Mouse (Mus musculus) forebrain, embryonic 12.5 days (tissue): Measurements from ENCODE around the gene Swt1. TPM values are rescaled to one million over a fixed set of nuclear protein-coding genes. Genes with fewer than 3 reads are reported as not detected.
A peak's percentile ranks its signal among the peaks of the same experiment; 100 is the strongest.

Experiments used
- ATAC-seq: fragments of 200-750 bp; cut with Nextera tagmentation; 2 replicates; pipeline ENCODE4 v1.8.0; 2017; ENCODE audit warnings: moderate TSS enrichment; ENCODE audit not compliant: low FRiP score
- H3K27ac ChIP-seq: fragments of 300-500 bp; sonication (generic); 2 replicates; pipeline ENCODE4 v1.5.1; 2016; ENCODE audit warnings: mild to moderate bottlenecking
- H3K27me3 ChIP-seq: fragments of 300-500 bp; sonication (generic); 2 replicates; pipeline ENCODE4 v1.6.1; 2016; ENCODE audit warnings: mild to moderate bottlenecking
- H3K36me3 ChIP-seq: fragments of 300-500 bp; sonication (generic); replicated peaks from 2 replicates; pipeline ENCODE4 v1.6.1; 2016; ENCODE audit warnings: mild to moderate bottlenecking
- H3K4me1 ChIP-seq: fragments of 300-500 bp; sonication (generic); 2 replicates; pipeline ENCODE4 v1.6.1; 2016
- H3K4me2 ChIP-seq: fragments of 300-500 bp; sonication (generic); 2 replicates; pipeline ENCODE4 v1.6.1; 2016; ENCODE audit warnings: mild to moderate bottlenecking, moderate library complexity
- H3K4me3 ChIP-seq: fragments of 300-500 bp; sonication (generic); replicated peaks from 2 replicates; pipeline ENCODE4 v1.5.1; 2016; ENCODE audit warnings: mild to moderate bottlenecking
- H3K9ac ChIP-seq: fragments of 300-500 bp; sonication (generic); 2 replicates; pipeline ENCODE4 v1.6.1; 2016; ENCODE audit warnings: mild to moderate bottlenecking
- H3K9me3 ChIP-seq: fragments of 300-500 bp; sonication (generic); 2 replicates; pipeline ENCODE4 v1.6.1; 2016
- WGBS: fragments of 180-500 bp; shearing (Covaris S2); methylation state at CpG from one replicate; pipeline ENCODE4 v1.1.7; 2016; 5-methylcytosine and 5-hydroxymethylcytosine counted together
- polyA plus RNA-seq: library from polyadenylated mRNA; unstranded; fragments of >200 nt; fragmentation: Nextera tagmentation; extraction: Ambion mirVana; gene quantifications from 2 replicates; pipeline ENCODE4 v1.2.1, GENCODE M21; 2016

Gene Swt1
- polyA plus RNA-seq, 1 experiment from 2014 or later = 26.9 TPM

DNA sequence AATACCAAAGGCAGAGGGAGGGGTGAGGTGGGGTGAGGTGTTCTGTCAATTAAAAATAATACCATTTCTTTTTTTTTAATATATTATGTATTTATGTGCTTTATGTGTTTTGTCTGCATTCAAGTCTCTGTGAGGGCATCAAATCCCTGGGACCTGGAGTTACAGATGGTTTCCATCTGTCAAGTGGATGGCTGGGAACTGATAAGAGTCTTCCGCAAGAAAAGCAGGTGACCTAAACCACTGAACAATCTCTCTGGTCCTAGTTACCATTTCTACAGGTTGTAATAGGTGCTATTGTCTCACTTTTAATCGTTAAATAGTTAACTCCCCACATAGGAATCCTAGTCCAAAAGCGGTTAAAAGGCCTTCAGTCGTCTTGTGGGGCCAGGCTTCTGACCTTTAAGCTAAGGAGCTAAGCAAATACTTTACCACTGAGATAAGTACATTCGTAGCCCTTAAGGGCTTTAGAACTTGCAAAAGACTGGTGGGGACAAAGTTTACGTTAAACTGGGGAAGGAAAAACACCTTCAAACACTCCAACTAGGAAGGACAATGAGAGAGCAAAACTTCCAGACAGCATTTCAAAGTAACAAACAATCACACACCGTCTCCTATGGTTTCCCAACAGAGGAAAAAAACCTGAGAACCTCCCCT lies 1.2 kb downstream of the Swt1 start:
- H3K9me3 ChIP-seq = no peaks in the 10 kb centered on the region
- no peaks in the 10 kb centered on the region; the same call in 1 of the 2 replicates for H3K36me3 ChIP-seq
- ATAC-seq = no peak
- peak overlapping the region; percentile 62 for H3K4me2 ChIP-seq
- no peaks in the 10 kb centered on the region for H3K27me3 ChIP-seq
- WGBS = 34% methylated on average over 7 of the region's 7 CpGs
- no peak overlapping the region for H3K27ac ChIP-seq
- H3K9ac ChIP-seq = peak overlapping the region; percentile 78; the same call in 1 of the 2 replicates
- H3K4me1 ChIP-seq = peaks cover 15% of the 10 kb centered on the region
- peak overlapping the region; percentile 84 for H3K4me3 ChIP-seq

- Histone ChIP-seq H3K36me3 (peaks cover 18% of the 10 kb centered on the region), H3K9ac (no peak overlapping the region), H3K4me2 (no peak overlapping the region), H3K9me3 (no peaks in the 10 kb centered on the region), H3K4me3 (no peak overlapping the region), H3K27ac (no peak overlapping the region), H3K27me3 (no peaks in the 10 kb centered on the region), H3K4me1 (peaks cover 4% of the 10 kb centered on the region)
- ATAC-seq = no peak
- 85% methylated on average over 3 of the region's 3 CpGs for WGBS
Observed at GRCm38 (mm10) chr1:151422178-151422577, 6.1 kb downstream of the Swt1 start.

DNA sequence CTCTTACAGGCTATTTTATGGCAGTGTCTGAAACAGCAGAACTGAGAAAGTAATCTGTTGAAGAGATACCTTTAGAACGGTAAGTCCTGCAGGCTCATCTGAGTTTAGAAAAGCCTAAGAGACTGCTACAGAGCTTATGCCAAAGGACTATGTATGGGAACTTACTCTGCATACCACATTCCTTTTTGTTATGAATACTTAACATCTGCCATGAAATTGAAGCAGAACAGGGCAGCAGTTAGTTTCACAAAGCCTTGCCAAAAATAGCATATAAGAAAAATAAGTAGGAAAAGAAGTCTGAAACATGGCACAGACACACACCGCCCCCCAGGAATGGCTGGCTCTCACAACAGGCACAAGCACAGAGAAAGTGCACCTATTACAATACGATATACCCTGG lies 18.4 kb downstream of the Swt1 start:
- no peaks in the 10 kb centered on the region for H3K27me3 ChIP-seq
- ATAC-seq = no peak
- no peak overlapping the region for H3K4me3 ChIP-seq
- no peak overlapping the region for H3K4me2 ChIP-seq
- peaks cover 11% of the 10 kb centered on the region; the same call in 1 of the 2 replicates for H3K36me3 ChIP-seq
- H3K4me1 ChIP-seq = no peaks in the 10 kb centered on the region
- H3K27ac ChIP-seq = no peak overlapping the region
- H3K9ac ChIP-seq = no peak overlapping the region
- H3K9me3 ChIP-seq = no peaks in the 10 kb centered on the region
- WGBS = 90% methylated on average over 3 of the region's 3 CpGs

DNA sequence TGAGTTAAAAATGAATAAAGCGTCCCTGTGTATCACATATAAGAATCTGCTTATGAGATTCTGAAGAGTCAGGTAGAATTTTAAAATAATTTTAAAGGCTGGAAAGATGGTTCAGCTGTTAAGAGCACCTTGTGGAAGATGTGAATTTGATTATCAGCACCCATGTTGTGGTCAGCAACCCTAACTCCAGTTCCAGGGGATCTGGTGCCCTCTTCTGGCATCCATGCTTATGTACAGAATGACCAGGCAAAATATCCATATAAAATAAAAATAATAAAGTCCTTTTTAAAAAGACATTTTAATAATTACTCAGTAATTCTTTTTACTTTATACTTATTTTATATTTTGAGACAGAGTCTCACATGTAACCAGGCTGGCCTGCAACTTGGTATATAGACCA lies 38.2 kb downstream of the Swt1 start:
- no peak for ATAC-seq
- H3K27me3 ChIP-seq = no peaks in the 10 kb centered on the region
- 97% methylated on average over 1 of the region's 1 CpGs for WGBS
- H3K9me3 ChIP-seq = no peaks in the 10 kb centered on the region
- H3K27ac ChIP-seq = no peak overlapping the region
- no peak overlapping the region for H3K4me3 ChIP-seq
- peaks cover 13% of the 10 kb centered on the region for H3K36me3 ChIP-seq
- H3K4me1 ChIP-seq = no peaks in the 10 kb centered on the region
- no peak overlapping the region for H3K9ac ChIP-seq
- H3K4me2 ChIP-seq = no peak overlapping the region

DNA sequence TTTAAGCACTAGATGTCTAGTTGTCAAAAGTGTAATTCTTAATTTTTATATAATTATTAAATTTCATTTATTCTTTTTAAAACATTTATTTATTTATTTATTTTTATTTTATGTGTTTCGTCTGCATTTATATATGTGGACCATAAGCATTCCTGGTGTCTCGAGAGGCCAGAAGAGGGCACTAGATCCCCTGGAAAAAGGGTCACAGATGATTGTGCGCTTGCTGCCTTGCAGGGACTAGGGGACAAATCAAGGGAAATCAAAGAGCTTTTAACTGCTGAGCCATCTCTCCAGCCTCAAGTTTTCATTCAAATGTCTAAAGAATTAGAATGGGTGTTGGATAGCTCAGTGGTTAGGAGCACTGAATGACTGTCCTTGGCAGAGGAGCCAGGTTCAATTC lies 50.9 kb downstream of the Swt1 start:
- no peak overlapping the region for H3K4me2 ChIP-seq
- no peak overlapping the region for H3K4me3 ChIP-seq
- no peak for ATAC-seq
- no peaks in the 10 kb centered on the region for H3K9me3 ChIP-seq
- no peak overlapping the region for H3K27ac ChIP-seq
- no peaks in the 10 kb centered on the region for H3K4me1 ChIP-seq
- 0 out of 2 replicates have a peak, but pooled peaks cover 2% of the 10 kb centered on the region for H3K36me3 ChIP-seq
- no peaks in the 10 kb centered on the region for H3K27me3 ChIP-seq
- whole genome bisulfite sequencing = 86% methylated on average over 3 of the region's 3 CpGs
- no peak overlapping the region for H3K9ac ChIP-seq

- Histone ChIP-seq H3K4me2 (no peak overlapping the region), H3K27ac (no peak overlapping the region), H3K36me3 (peaks cover 25% of the 10 kb centered on the region), H3K4me3 (no peak overlapping the region), H3K4me1 (no peaks in the 10 kb centered on the region), H3K9ac (no peak overlapping the region), H3K9me3 (no peaks in the 10 kb centered on the region), H3K27me3 (no peaks in the 10 kb centered on the region)
- no peak for ATAC-seq
- 91% methylated on average over 1 of the region's 1 CpGs for WGBS
Observed at GRCm38 (mm10) chr1:151372823-151373222, 55.4 kb downstream of the Swt1 start.

GRCm38 (mm10) chr1:151371543-151371942 lies 56.7 kb downstream of the Swt1 start:
- H3K4me1 ChIP-seq = no peaks in the 10 kb centered on the region
- H3K27ac ChIP-seq = no peak overlapping the region
- 82% methylated on average over 5 of the region's 5 CpGs for WGBS
- no peaks in the 10 kb centered on the region for H3K9me3 ChIP-seq
- H3K36me3 ChIP-seq = peaks cover 34% of the 10 kb centered on the region
- ATAC-seq = no peak
- no peak overlapping the region for H3K4me2 ChIP-seq
- H3K9ac ChIP-seq = no peak overlapping the region
- H3K27me3 ChIP-seq = no peaks in the 10 kb centered on the region
- H3K4me3 ChIP-seq = no peak overlapping the region

DNA sequence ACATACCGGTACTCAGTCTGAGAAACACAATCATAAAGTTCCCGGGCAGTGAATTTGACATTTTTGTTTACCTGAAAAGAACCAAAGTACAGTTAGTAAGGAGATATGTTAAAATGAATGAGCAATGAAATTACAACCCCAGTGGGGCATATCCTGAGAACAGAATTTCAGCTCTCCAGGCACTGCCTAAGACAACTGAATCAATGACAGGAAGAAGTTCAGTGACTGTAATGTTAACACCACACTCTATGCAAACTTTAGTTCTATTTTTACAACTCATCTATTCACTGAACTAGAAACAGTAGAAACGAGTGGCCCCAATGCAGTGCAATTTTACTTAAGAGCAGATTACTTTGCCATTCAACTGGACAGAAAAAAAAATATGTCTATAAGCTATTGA lies 57.7 kb downstream of the Swt1 start:
- Histone ChIP-seq H3K9ac (no peak overlapping the region), H3K27ac (no peak overlapping the region), H3K4me2 (no peak overlapping the region), H3K4me3 (no peak overlapping the region), H3K36me3 (peaks cover 44% of the 10 kb centered on the region), H3K4me1 (no peaks in the 10 kb centered on the region), H3K9me3 (no peaks in the 10 kb centered on the region), H3K27me3 (no peaks in the 10 kb centered on the region)
- no peak for ATAC-seq
- 90% methylated on average over 3 of the region's 3 CpGs for WGBS

DNA sequence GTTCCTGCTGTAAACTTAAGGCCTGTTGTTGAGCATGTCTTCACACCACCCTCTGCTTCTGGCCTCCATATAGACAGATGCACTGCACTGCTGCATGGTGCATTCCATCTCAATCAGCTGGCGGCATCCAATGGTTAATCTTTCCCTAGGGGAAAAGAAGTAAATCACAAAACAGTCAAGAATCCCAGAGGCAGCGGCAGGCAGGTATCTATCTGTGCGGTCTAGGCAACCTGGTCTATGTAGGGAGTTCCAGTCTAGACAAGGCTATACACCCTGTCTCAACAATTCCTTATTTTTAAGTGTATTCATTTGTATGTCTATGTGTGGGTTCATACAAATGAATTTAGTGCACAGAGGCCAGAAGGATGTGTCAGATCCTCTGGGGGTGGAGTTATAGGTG lies 59.8 kb downstream of the Swt1 start:
- ATAC-seq = no peak
- peaks cover 64% of the 10 kb centered on the region for H3K36me3 ChIP-seq
- H3K27me3 ChIP-seq = no peaks in the 10 kb centered on the region
- no peak overlapping the region for H3K4me3 ChIP-seq
- H3K27ac ChIP-seq = no peak overlapping the region
- H3K4me2 ChIP-seq = no peak overlapping the region
- WGBS = 96% methylated on average over 3 of the region's 3 CpGs
- H3K9ac ChIP-seq = no peak overlapping the region
- no peaks in the 10 kb centered on the region for H3K4me1 ChIP-seq
- no peaks in the 10 kb centered on the region for H3K9me3 ChIP-seq

DNA sequence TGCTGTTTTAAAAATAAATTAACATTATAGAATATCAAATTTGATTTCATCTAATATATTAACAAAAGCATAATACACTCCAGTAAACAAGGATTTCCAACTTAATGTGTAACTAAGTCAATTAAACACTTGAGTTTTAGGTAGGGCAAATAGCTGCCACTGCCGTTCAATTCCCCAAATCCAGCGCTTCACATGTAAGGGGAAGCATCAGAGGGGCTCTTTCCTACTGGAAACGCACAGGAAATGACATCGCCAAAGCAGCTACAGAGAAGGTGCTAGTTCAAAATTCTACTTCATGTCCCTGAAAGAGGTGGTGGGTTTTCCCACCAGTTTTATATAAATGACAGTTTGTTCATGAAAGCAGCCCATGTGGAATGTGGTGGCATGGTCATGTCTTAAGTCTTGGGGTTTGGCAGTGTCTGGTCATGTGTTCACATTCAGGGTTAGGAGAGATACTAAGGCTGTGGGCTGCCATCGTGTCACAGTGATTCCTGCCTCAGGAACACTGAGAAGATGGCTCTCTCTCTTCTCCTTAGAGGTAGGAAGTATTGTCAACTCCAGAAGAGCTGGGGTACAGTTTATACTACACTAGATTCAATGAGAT lies 60.4 kb downstream of the Swt1 start:
- Histone ChIP-seq H3K9ac (no peak overlapping the region), H3K4me3 (no peak overlapping the region), H3K36me3 (peaks cover 70% of the 10 kb centered on the region), H3K9me3 (no peaks in the 10 kb centered on the region), H3K4me2 (no peak overlapping the region), H3K4me1 (no peaks in the 10 kb centered on the region), H3K27me3 (no peaks in the 10 kb centered on the region), H3K27ac (no peak overlapping the region)
- WGBS = 93% methylated on average over 5 of the region's 5 CpGs
- ATAC-seq = no peak

GRCm38 (mm10) chr1:151366944-151367605 lies 61.2 kb downstream of the Swt1 start:
- ATAC-seq = 0 out of 2 replicates have a peak, but pooled peaks have one; percentile 27
- 92% methylated on average over 8 of the region's 8 CpGs for WGBS
- H3K9ac ChIP-seq = no peak overlapping the region
- H3K4me2 ChIP-seq = no peak overlapping the region
- no peaks in the 10 kb centered on the region for H3K27me3 ChIP-seq
- H3K4me1 ChIP-seq = no peaks in the 10 kb centered on the region
- H3K27ac ChIP-seq = no peak overlapping the region
- H3K36me3 ChIP-seq = peaks cover 77% of the 10 kb centered on the region
- H3K4me3 ChIP-seq = no peak overlapping the region
- H3K9me3 ChIP-seq = no peaks in the 10 kb centered on the region

GRCm38 (mm10) chr1:151359374-151359773 lies 68.9 kb downstream of the Swt1 start:
- Histone ChIP-seq H3K4me3 (no peak overlapping the region), H3K4me2 (no peak overlapping the region), H3K9me3 (no peaks in the 10 kb centered on the region), H3K36me3 (peaks cover 92% of the 10 kb centered on the region), H3K27ac (no peak overlapping the region), H3K9ac (no peak overlapping the region), H3K27me3 (no peaks in the 10 kb centered on the region), H3K4me1 (no peaks in the 10 kb centered on the region)
- WGBS = 93% methylated on average over 3 of the region's 3 CpGs
- no peak for ATAC-seq

DNA sequence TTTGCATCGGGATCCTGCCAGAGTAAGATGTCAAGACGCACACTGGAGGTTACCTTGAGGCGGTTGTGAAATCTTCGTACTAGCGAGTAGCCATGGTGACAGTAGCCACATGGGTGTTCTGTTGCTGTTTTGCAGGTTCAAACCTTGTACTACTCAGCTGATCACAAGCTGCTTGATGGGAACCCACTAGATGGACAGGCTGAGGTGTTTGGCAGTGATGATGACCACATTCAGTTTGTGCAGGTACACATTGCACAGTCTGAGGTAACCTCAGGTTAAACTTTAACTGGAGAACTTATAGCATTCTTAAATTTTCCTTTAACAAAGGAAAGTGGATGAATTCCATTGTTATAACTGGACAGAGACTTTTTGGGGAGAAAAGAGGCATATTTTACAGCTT lies 72.3 kb downstream of the Swt1 start:
- Histone ChIP-seq H3K4me2 (no peak overlapping the region), H3K27ac (no peak overlapping the region), H3K9me3 (no peaks in the 10 kb centered on the region), H3K36me3 (peaks cover 94% of the 10 kb centered on the region), H3K4me3 (no peak overlapping the region), H3K27me3 (no peaks in the 10 kb centered on the region), H3K9ac (no peak overlapping the region), H3K4me1 (no peaks in the 10 kb centered on the region)
- no peak for ATAC-seq
- WGBS = 94% methylated on average over 5 of the region's 5 CpGs
